Mouse (Mus musculus) MEL (cell line): ENCODE measurements around the gene Fhdc1.

Experiments
- CHD1 ChIP-seq: IDR thresholded peaks from 2 replicates; pipeline ENCODE4 v1.6.1; 2012; ENCODE audit warnings: low read depth, mild to moderate bottlenecking, inconsistent platforms, low read length, improper control_type of control experiment
- CHD2 ChIP-seq: IDR thresholded peaks from 2 replicates; pipeline ENCODE4 v1.6.1; 2011; ENCODE audit warnings: low read length, improper control_type of control experiment
- CTCF ChIP-seq, 3 experiments: IDR thresholded peaks in 2 of 3; conservative IDR thresholded peaks in 1 of 3; 2 replicates each; pipeline ENCODE4 v1.5.1; 2011 to 2012; ENCODE audit warnings: low read length in 3 of 3, low read depth in 2 of 3, mild to moderate bottlenecking in 2 of 3, improper control_type of control experiment in 1 of 3, inconsistent platforms in 1 of 3, mixed read lengths in 1 of 3, moderate library complexity in 1 of 3; ENCODE audit not compliant: control insufficient read depth in 1 of 3, insufficient read depth in 1 of 3, poor library complexity in 1 of 3, severe bottlenecking in 1 of 3
- EP300 ChIP-seq, 2 experiments: IDR thresholded peaks; 2 replicates each; pipeline ENCODE4 v1.6.1; 2011; ENCODE audit warnings: improper control_type of control experiment in 2 of 2, low read length in 2 of 2, low read depth in 1 of 2, mild to moderate bottlenecking in 1 of 2
- ETS1 ChIP-seq: IDR thresholded peaks from 2 replicates; pipeline ENCODE4 v1.6.1; 2012; ENCODE audit warnings: low read depth, mild to moderate bottlenecking, inconsistent platforms, low read length, improper control_type of control experiment, moderate library complexity
- MAZ ChIP-seq: IDR thresholded peaks from 2 replicates; pipeline ENCODE4 v1.6.1; 2012; ENCODE audit warnings: low read depth, mild to moderate bottlenecking, inconsistent platforms, low read length, improper control_type of control experiment
- NRF1 ChIP-seq: IDR thresholded peaks from 2 replicates; pipeline ENCODE4 v1.6.1; 2014; ENCODE audit warnings: low read depth, mild to moderate bottlenecking, inconsistent platforms, low read length, improper control_type of control experiment, moderate library complexity; ENCODE audit not compliant: poor library complexity, insufficient read depth, severe bottlenecking
- POLR2A ChIP-seq, 2 experiments: IDR thresholded peaks; 2 replicates each; pipeline ENCODE4 v1.6.1; 2011 to 2012; ENCODE audit warnings: low read length in 2 of 2, mild to moderate bottlenecking in 2 of 2, control low read depth in 1 of 2, improper control_type of control experiment in 1 of 2, low read depth in 1 of 2, moderate library complexity in 1 of 2; ENCODE audit not compliant: control insufficient read depth in 1 of 2, insufficient read depth in 1 of 2, poor library complexity in 1 of 2
- POLR2AphosphoS5 ChIP-seq: IDR thresholded peaks from 2 replicates; pipeline ENCODE4 v1.6.1; 2012; ENCODE audit warnings: low read depth, borderline replicate concordance, mild to moderate bottlenecking, inconsistent platforms, low read length, moderate library complexity, mixed read lengths
- RAD21 ChIP-seq: IDR thresholded peaks from 2 replicates; pipeline ENCODE4 v1.6.1; 2011; ENCODE audit warnings: mild to moderate bottlenecking, low read depth, low read length, improper control_type of control experiment
- TCF12 ChIP-seq: IDR thresholded peaks from 2 replicates; pipeline ENCODE4 v1.6.1; 2014; ENCODE audit warnings: low read depth, mild to moderate bottlenecking, inconsistent platforms, low read length, improper control_type of control experiment, moderate library complexity
- USF1 ChIP-seq: IDR thresholded peaks from 2 replicates; pipeline ENCODE4 v1.6.1; 2014; ENCODE audit warnings: low read depth, mild to moderate bottlenecking, inconsistent platforms, low read length, improper control_type of control experiment, moderate library complexity
- ZMIZ1 ChIP-seq: IDR thresholded peaks from 2 replicates; pipeline ENCODE4 v1.6.1; 2012; ENCODE audit warnings: low read depth, mild to moderate bottlenecking, inconsistent platforms, low read length, improper control_type of control experiment, moderate library complexity
- ZNF384 ChIP-seq: IDR thresholded peaks from 2 replicates; pipeline ENCODE4 v1.6.1; 2012; ENCODE audit warnings: low read depth, mild to moderate bottlenecking, inconsistent platforms, low read length, improper control_type of control experiment

- TF ChIP-seq CTCF (IDR thresholded peaks at IDR 0.05 in 2 of 3, conservative IDR thresholded peaks at IDR 0.05 in 1 of 3; ENCODE audit: control insufficient read depth in 1 of 3, insufficient read depth in 1 of 3, low read depth in 2 of 3, low read length in 3 of 3, poor library complexity in 1 of 3, severe bottlenecking in 1 of 3) (no peak), POLR2A (IDR thresholded peaks at IDR 0.05; ENCODE audit: control insufficient read depth in 1 of 2, insufficient read depth in 1 of 2, low read depth in 1 of 2, low read length in 2 of 2, poor library complexity in 1 of 2) (no peak), TCF12 (peak; percentile 79), USF1 (no peak), ETS1 (peak; percentile 78; the same call in 1 of the 2 replicates), ZNF384 (0 out of 2 replicates have a peak, but pooled peaks have one; percentile 19), CHD2 (no peak), ZMIZ1 (no peak), EP300 (IDR thresholded peaks at IDR 0.05; ENCODE audit: low read depth in 1 of 2, low read length in 2 of 2) (peak; percentile 75 to 80), RAD21 (no peak), POLR2AphosphoS5 (no peak), CHD1 (no peak), NRF1 (no peak), MAZ (no peak)
Observed at GRCm38 (mm10) chr3:84477498-84477897, 2.7 kb downstream of the Fhdc1 start.
